Mouse (Mus musculus): ENCODE data around the gene Iqschfp.

DNA sequence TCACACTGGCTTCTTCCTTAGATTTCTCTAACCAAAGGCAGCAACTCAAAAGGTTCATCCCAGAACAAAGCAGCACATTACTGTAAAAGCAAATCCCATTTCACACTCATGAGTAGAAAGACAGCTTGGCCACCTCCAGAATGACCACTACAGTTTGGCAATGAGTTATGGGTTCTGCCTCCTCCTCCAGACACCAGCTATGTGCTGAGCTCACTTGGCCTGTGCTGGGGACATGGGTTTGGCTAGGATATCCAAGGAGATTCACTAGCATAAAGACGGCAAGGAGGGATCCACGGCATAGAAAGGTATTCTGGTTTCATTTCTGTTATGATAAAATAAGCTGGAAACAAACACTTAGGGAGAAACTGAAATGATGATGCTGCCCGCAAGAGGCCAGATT lies 496.0 kb downstream of the Iqschfp start:
- TF ChIP-seq CTCF (IDR thresholded peaks at IDR 0.05; ENCODE audit: insufficient read depth, low read depth, low read length) (no peak), POLR2A (IDR thresholded peaks at IDR 0.05; ENCODE audit: insufficient read depth, low read depth, low read length) (no peak)
